Mouse (Mus musculus) kidney, postnatal 14 days (tissue): ENCODE measurements at regions not wholly inside any gene's neighbourhood (a gene's known extent, or its start where the extent isn't known, plus 50 kb on each side); places are given as distances from the start of the nearest gene placed in this dataset.

Experiments used
- DNase-seq: peaks from one replicate; pipeline ENCODE4 v3.0.0; 2022; ENCODE audit warnings: mixed read lengths

DNA sequence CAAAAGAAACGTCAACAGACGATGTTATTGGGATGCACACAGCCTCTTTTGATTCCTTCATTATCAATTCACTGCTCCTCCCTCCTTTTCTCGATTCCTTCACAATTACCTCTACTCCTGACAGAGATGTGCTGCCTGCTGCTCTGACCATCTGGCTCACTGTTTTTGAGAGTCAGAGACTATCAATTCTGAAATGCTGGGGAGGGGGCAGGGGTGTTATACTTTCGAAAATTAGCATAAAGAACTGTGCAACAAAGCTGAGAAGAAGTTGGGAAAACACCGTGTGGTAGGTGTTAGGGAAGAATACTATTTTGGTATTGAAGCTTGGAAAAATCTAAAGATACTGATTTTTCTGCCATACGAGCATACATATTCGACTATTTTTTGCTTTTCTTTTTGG is 96.4 kb downstream of the Nedd1 start:
- no peak for DNase-seq

DNA sequence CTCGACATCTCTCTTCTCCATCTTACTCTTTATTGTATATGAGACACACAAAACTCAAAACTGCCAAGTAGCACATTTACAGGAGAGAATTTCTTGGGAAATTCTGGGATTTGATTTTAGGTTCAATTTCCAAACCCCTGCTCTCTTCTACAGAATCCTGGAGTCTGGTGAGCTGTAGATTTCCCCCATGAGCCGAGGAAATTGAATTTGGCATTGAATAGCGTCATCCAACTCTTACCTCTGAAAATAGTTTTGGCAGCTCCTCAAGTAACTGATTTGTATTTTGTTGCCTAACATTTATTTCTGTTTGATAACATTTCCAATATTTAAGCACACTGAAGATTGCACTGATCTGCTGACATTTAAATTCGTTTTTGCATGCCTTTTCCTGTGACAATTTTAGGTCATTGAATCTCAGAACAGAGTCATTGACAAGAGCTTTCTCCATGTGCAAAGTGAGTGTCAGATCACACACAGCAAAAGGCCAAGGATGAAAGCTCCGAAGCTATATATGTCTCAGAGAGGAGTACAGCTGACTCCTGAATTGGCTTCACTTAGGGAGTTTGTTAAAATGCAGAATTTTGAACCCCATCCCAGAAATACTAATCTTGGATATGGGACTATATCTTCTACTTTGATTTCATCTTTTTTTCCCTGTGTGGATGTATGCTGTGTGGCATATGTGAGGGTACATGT is 106.4 kb downstream of the Nedd1 start:
- no peak for DNase-seq

DNA sequence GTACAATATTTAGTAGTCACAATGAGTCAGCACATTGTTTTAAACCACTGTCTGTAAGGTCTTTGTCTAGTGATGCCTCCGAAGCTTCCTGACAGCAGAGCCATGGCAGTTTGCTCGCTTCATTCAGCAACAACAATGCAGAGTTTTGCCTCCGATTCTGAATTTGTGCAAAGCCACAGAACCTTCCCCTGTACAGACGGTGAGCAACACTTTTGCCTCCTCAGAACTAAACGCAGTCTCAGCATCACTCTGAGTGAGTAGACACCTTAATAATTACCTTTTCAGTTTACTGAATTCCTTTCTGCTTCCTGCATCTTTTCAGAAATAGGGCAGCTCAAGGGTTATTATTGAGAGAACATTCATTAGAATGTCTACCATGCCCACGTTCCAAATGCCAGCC is 107.9 kb downstream of the Nedd1 start:
- DNase-seq, result no peak

DNA sequence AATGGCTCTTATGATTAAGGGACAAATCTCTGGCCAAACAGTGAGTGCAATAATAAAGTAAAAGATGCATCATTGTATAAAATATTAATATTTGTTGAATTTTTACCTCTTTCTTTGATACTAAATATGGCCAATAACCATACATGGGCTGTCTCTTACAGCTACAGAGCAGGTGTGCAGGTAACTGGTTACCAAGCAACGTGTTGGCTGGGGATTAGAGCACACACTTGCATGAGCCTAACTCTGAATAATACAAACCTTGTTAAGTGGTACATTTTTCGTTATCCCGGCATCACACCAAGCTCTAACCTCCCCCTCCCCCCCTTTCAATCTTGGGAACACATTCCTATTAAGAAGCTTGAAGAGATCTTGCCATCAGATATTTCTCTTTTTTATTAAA is 111.2 kb downstream of the Nedd1 start:
- no peak for DNase-seq

GRCm38 (mm10) chr10:92606761-92607160 is 115.5 kb downstream of the Nedd1 start:
- DNase-seq, result no peak

DNA sequence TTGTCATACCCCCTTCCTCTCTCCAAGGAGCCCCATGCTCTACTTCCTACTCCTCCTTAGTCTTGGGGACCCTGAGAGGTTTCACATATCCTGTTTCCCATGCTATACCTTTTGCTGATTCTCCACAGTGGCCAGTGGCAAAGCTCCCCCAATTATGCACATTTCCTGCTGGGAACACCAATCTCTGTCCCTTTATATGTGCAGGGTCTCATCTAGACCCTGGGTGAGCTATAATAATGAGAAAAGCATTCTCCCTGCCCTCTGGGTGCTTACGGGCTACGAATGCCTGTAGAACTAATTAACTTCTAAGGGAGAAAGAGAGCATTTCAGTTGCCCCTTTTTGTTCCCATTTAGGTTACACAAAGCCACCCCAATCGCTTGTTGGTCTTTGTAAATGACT is 116.6 kb downstream of the Nedd1 start:
- no peak for DNase-seq

DNA sequence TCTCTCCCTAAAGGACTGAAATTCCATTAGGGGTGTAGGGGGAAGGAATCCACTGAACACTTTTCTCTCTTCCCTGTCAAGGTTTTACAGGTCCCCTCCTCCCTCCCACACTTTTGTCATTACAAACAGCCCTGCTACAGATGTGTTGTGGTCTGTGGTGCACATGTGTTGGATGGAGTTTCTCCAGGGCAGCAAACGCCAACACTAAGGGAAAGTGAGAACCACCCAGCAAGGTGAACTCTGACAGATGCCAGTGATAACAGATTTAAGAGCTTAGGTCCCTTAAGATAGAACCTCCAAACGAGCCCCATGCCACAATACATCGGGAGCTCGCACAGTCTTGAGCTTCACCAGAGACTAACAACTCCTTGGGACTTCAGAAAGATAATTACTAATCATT is 122.1 kb downstream of the Nedd1 start:
- no peak for DNase-seq

DNA sequence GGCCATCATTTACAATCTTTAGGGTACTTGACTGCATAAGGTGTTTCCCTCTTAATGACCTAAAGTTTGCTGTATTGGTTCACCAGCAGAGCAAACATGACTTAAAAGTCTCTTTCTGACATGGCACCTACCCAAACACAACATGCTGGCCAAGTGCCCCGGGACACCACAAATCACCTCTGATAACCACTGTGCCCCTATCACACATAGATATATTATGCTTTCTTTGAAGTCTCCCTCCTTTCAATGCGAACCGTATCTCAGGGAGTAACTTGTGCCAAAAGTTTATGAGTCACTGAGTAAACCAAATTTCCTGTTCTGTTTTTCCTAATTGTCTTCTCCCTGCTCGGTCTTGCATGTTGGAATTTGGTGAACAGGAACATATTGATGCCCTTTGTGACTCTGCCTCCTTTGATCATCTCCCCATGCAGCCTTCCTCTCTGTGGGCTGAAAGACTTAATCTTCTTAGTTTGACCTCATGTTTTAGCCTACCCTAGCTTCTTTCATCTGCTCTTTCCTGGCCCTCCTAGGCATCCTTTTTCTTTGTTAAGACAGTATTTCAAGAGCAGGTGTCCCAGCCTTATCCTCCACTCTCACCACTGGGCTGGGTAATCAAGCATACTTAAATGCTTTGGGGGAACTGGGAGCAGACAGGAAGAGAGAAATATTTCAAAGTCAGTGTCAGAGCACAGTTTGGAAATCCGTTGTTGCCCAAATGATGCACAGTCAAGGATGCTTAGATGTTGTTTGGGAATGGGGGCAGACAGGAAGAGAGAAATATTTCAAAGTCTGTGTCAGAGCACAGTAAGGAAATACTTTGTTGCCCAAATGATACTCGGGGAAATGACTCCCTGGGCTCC is 126.5 kb downstream of the Nedd1 start:
- DNase-seq, result peak; percentile 23

GRCm38 (mm10) chr10:92593947-92594460 is 128.2 kb downstream of the Nedd1 start:
- peak; percentile 12 for DNase-seq

- peak; percentile 10 for DNase-seq
These were observed 143.3 kb downstream of the Nedd1 start for GRCm38 (mm10) chr10:92578872-92579271.

- no peak for DNase-seq
These were observed 151.7 kb downstream of the Nedd1 start for GRCm38 (mm10) chr10:92570496-92570895.

DNA sequence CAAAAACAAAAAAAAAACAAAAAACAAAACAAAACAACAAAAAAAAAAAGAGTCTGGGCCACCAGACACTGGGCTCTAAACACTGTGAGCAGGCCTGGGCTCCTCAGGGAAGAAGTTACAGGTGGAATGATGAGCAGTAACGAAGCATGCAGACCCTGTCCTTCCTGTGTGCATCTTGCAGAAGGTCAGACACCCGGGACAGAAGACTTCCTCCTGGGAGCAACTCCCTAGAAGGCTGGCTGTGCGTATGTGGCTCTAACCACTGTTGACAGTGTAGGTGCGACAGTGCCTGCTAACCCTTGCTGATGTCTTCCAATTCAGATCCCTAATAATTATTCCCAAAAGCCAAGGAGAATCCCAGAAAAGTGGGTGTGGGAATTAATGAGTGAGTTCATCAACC is 164.8 kb downstream of the Nedd1 start:
- DNase-seq, result no peak

DNA sequence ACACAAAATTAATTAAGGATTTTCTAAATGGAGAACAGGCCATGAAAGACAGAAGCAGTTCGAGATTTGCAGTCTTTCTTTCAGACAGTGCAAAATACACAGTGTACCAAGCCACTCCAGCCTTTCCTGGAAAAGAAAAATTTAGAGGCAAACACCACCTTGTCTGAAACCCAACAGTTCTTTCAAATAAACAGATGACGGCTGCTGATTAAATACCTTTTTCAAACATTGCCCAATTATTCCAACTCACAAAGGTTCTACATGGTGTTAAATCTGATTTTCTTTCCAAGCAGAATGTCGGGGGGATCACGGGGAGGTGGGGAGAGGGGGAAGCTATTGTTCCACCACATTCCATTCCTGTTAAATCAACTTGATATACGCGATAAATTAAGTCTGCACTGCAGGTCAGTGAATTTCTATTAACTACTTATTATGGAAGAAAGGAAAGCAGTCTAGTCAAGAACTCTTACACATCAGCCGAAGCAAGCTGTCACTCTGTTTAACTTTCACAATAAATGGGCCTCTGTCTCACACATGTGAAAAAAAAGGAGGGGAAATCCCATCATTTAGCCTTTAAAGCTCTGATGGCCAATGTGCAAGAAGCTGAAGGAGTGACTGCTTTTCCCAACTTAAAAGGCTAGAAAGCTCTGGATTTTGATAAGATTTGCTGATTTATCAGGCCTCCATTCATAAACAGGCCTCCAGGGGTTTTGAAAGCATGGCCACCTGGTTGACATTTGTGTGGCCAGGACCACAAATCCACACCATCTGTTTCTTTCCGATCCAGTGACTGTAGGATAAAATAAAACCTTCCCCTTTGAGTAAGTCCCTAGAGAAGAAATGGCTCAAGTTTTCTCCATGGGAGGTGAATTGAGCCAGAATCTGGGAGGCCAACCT is 165.4 kb downstream of the Nedd1 start:
- DNase-seq, result no peak

GRCm38 (mm10) chr10:92555727-92556525 is 166.3 kb downstream of the Nedd1 start:
- DNase-seq, result no peak

DNA sequence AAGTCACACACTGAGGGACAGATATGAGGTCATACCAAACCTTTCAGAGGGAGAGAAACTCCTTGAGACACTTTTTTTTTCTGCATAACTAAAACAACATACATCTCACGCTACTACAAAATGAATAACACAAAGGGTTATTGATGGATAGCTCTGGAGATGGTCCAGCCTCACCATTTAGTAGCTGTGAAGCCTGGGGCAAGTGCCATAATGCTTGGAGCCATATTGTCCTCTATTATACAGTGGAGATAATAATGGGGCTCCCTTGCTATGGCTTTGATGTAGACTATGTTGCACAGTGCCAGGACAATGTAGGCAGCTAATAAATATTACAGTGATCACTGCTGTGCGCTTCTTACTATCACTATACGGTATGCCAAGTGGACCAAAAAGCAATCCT is 168.3 kb downstream of the Nedd1 start:
- DNase-seq, result no peak

- DNase-seq, result no peak
These were observed 173.2 kb downstream of the Nedd1 start for GRCm38 (mm10) chr10:92548875-92549586.

GRCm38 (mm10) chr10:92538433-92538832 is 183.8 kb downstream of the Nedd1 start:
- DNase-seq, result no peak

GRCm38 (mm10) chr10:92516886-92517285 is 205.3 kb downstream of the Nedd1 start:
- DNase-seq, result no peak

- no peak for DNase-seq
These were observed 210.5 kb downstream of the Nedd1 start for GRCm38 (mm10) chr10:92511769-92512168.

- DNase-seq, result no peak
These were observed 211.5 kb downstream of the Nedd1 start for GRCm38 (mm10) chr10:92510677-92511076.

- no peak for DNase-seq
These were observed 217.9 kb downstream of the Nedd1 start for GRCm38 (mm10) chr10:92504271-92504670.
